Mouse (Mus musculus): ENCODE results near the gene Tmem212.

The Tmem212 gene

GRCm38 (mm10) chr3:27843266-27843665 lies 52.9 kb downstream of the Tmem212 start:
- DNase-seq (ENCODE audit: low read depth, low spot score): no peak

- no peak for DNase-seq (ENCODE audit: low read depth, low spot score)
Measured at GRCm38 (mm10) chr3:27842856-27843255, 53.3 kb downstream of the Tmem212 start.

- no peak for DNase-seq (ENCODE audit: low read depth, low spot score)
Measured at GRCm38 (mm10) chr3:27840311-27840710, 55.9 kb downstream of the Tmem212 start.

- no peak for DNase-seq (ENCODE audit: low read depth, low spot score)
Measured at GRCm38 (mm10) chr3:27839795-27840194, 56.4 kb downstream of the Tmem212 start.

GRCm38 (mm10) chr3:27839231-27839630 lies 56.9 kb downstream of the Tmem212 start:
- no peak for DNase-seq (ENCODE audit: low read depth, low spot score)

GRCm38 (mm10) chr3:27836297-27836696 lies 59.9 kb downstream of the Tmem212 start:
- DNase-seq (ENCODE audit: low read depth, low spot score): no peak

- no peak for DNase-seq (ENCODE audit: low read depth, low spot score)
Measured at GRCm38 (mm10) chr3:27835786-27836185, 60.4 kb downstream of the Tmem212 start.

- no peak for DNase-seq (ENCODE audit: low read depth, low spot score)
Measured at GRCm38 (mm10) chr3:27828755-27829154, 67.4 kb downstream of the Tmem212 start.

- DNase-seq (ENCODE audit: low read depth, low spot score): no peak
Measured at GRCm38 (mm10) chr3:27827236-27827635, 68.9 kb downstream of the Tmem212 start.

GRCm38 (mm10) chr3:27825985-27826384 lies 70.2 kb downstream of the Tmem212 start:
- no peak for DNase-seq (ENCODE audit: low read depth, low spot score)
